Mouse (Mus musculus): ENCODE data around the gene Srcap.
A peak's percentile ranks its signal among the peaks of the same experiment; 100 is the strongest.
"Not testable (repeated sequence)": the region's sequence is repeated elsewhere in the genome, so short reads cannot be mapped to it uniquely, and the experiment has no call there.

Gene Srcap

GRCm38 (mm10) chr7:127511808-127512230, at the start of gene Srcap:
Srcap (plus strand) TSS chr7:127511983.
- DNase-seq (ENCODE audit: low spot score), result peak; percentile 97

GRCm38 (mm10) chr7:127465191-127465590, 46.6 kb upstream of the Srcap start:
- DNase-seq (ENCODE audit: low spot score), result no peak

- not testable (repeated sequence) for DNase-seq (ENCODE audit: low spot score)
Observed at GRCm38 (mm10) chr7:127465670-127466069, 46.1 kb upstream of the Srcap start.

GRCm38 (mm10) chr7:127466606-127467005, 45.2 kb upstream of the Srcap start:
- DNase-seq (ENCODE audit: low spot score), result no peak

DNA sequence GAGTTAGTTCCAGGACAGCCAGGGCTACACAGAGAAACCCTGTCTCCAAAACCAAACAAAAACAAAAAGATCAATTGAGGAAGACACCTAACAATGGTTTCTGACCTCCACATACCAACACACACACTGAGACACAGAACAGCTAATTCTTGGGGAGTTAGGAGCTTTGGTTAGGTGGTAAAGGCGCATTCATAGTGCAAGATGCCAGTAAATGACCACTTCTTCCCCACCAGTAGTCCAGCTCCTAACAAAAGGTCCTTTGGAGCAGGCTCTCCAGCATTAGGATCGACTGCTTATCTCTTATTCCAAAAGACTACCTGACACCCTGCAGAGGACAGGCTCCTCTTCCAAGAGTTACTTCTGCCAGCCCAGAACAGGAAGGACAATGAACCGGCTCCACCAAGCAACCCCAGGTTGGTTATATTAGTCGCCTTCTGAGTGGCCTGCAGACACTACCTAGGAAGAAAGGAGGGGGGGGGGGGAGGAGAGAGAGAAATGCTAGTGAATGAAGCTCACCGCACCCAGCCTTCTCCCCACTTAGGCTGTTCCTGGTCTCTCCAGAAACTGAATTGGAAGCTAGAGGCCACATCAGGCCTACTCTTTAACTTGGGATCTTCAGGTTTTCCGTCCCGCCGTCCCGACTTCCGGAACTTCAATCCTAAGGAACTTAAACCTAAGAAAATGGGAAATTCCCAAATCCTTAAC, 41.6 kb upstream of the Srcap start:
- DNase-seq (ENCODE audit: low spot score), result peak; percentile 58

GRCm38 (mm10) chr7:127470743-127471645, 40.8 kb upstream of the Srcap start:
- DNase-seq (ENCODE audit: low spot score), result peak; percentile 98

- no peak for DNase-seq (ENCODE audit: low spot score)
Observed at GRCm38 (mm10) chr7:127471646-127472010, 40.2 kb upstream of the Srcap start.

GRCm38 (mm10) chr7:127472060-127472459, 39.7 kb upstream of the Srcap start:
- DNase-seq (ENCODE audit: low spot score), result peak; percentile 43

- no peak for DNase-seq (ENCODE audit: low spot score)
Observed at GRCm38 (mm10) chr7:127473705-127474104, 38.1 kb upstream of the Srcap start.

GRCm38 (mm10) chr7:127474378-127475070, 37.3 kb upstream of the Srcap start:
- DNase-seq (ENCODE audit: low spot score), result no peak

DNA sequence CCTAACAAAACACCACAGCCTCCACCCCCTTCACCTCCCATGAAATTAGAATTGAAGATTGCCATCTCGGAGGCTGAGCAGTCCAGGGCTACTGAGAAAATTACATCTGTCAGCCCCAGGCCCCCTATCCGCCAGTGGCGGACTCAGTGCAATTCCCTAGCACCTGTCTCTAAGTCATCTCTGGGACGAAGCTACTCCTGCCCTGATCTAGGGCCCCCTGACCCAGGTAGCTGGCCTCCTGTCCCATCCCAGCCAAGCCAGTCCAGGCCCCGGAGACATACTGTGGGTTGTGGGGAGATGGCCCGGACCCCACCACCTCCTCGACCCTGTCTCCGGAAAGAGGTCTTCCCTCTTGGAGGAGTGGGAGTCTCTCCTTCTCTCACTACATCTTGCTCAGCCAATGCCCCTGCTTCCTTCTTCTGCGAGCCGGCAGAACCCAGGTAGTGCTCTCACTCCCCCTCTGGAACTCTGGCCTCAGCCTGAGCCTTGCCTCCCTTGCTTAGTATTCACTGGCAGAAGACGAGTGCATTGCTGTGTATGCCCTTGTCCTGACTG, 36.5 kb upstream of the Srcap start:
- no peak for DNase-seq (ENCODE audit: low spot score)

GRCm38 (mm10) chr7:127476336-127476735, 35.4 kb upstream of the Srcap start:
- no peak for DNase-seq (ENCODE audit: low spot score)

DNA sequence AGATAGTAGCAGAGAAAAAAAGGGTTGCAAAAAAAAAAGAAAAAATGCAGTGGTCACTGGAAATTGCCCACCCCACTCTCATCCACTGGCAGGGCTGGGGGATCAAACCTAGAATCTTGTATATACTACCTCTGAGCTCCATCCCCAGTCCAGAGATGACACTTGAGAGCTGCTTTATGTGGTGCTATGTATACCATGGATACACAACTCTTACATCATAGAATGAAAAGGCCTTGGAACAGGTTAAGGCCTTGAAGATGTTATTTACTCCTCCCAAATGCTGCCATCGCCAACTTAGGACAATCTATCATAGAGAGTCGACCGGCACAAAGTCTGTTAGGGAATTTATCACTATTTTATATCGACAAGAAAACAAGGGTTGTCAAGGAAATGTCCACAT, 34.9 kb upstream of the Srcap start:
- DNase-seq (ENCODE audit: low spot score), result no peak

- DNase-seq (ENCODE audit: low spot score), result peak; percentile 100
Observed at GRCm38 (mm10) chr7:127477687-127478634, 33.8 kb upstream of the Srcap start.

- peak; percentile 96 for DNase-seq (ENCODE audit: low spot score)
Observed at GRCm38 (mm10) chr7:127478635-127479317, 33.0 kb upstream of the Srcap start, which contains the start of gene Fbrs. Fbrs (plus strand) TSS chr7:127479199.

DNA sequence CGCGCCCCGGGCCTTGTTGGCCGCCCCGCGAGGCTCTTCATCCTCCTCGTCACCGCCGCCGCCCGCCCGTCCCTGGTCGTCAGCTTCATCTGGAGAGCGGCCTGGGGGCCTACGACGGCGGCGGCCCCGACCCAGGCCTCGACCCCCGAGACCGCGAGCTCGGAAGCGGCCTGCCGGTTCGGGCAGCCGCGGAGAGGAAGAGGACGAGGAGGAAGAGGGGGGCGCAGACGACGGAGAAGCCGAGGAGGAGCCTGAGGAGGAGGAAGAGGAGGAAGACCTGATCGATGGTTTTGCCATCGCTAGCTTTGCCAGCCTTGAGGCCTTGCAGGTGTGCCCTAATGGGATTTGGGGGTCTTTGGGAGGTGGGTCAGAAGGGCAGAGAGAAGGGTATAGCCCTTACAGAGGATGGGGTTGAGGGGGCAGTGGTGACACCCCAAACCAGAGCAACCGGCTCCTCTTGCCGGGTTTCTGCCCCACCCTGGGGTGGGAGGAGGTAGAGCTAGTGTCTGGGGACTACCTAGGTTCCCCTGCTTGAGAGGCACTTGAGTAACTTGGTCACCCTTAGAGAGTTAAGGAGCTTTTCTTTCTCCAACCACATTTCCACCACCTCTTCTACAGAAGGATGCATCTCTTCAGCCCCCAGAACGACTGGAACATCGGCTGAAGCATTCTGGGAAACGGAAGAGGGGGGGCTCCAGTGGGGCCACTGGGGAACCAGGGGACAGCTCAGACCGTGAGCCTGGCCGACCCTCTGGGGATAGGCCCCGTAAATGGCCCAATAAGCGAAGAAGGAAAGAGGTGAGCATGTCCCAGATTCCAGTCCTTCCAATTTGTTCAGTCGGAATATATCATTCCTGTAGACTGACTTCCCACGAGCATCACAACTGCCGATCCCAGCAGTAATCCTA, 32.2 kb upstream of the Srcap start:
- no peak for DNase-seq (ENCODE audit: low spot score)

DNA sequence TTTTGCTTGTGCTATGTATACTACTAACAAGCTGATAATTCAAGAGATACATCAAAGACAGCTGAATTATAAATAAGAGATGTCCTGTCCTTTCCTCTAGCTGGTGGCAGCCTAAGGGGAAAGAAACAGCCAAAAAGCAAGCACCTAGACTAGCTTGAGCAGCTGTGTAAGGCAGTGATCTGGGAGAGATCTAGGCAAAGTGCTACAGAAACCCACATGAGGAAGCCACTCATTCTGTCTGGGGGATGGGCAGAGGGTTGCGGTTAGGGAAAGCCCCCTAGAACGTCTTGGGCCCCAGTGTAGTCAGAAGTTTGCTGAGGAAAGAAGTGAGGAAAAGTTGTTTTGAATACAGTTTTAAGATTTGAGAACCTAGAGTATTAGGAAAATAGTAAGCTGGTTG, 31.5 kb upstream of the Srcap start:
- DNase-seq (ENCODE audit: low spot score), result no peak

DNA sequence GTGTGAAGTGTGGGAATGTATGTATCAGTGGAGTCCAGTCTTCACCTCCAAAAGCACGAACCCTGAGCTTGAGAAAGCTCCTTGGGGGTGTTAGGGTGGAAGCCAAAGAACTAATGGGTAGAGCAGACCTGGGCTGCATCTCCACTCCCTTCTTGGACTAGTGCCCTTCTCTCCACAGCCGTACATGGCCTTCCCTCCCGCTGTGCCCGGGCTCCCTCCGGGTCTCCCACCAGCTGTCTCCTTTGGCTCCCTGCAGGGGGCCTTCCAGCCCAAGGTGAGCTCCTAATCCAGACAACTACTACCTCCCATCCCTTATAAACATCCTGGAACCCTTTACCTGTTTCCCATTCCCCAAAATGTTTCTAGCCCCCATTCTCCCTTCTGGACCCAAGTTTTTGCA, 26.4 kb upstream of the Srcap start:
- no peak for DNase-seq (ENCODE audit: low spot score)

DNA sequence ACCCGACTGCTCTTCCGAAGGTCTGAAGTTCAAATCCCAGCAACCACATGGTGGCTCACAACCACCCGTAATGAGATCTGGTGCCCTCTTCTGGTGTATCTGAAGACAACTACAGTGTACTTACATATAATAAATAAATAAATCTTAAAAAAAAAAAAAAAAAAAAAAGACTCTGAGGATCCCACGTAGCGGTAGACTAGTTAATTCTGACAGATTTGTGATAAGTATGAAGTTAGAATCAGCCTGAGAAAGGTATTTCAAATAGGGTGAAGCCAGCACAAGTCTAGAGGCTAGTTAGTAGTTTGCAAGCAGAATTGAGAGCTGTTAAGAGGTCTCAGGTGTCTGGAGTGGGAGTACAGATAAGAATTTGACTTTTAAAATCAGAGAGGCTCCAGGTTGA, 23.4 kb upstream of the Srcap start:
- DNase-seq (ENCODE audit: low spot score), result not testable (repeated sequence)
